Mouse (Mus musculus): ENCODE measurements around the gene Tmem82.

Tmem82 gene

GRCm38 (mm10) chr4:141618565-141619243 lies at the start of gene Tmem82:
Tmem82 (minus strand) TSS chr4:141618633.
- DNase-seq = peak; percentile 72

- DNase-seq = no peak
Observed at GRCm38 (mm10) chr4:141664799-141665198, 46.4 kb upstream of the Tmem82 start, which contains the start of gene Plekhm2. Plekhm2 (minus strand) TSS chr4:141664899.

- DNase-seq = peak; percentile 84
Observed at GRCm38 (mm10) chr4:141664011-141664745, 45.7 kb upstream of the Tmem82 start.

GRCm38 (mm10) chr4:141663122-141663931 lies 44.9 kb upstream of the Tmem82 start:
- peak; percentile 48 for DNase-seq

GRCm38 (mm10) chr4:141660884-141661283 lies 42.5 kb upstream of the Tmem82 start:
- no peak for DNase-seq

GRCm38 (mm10) chr4:141659739-141660138 lies 41.3 kb upstream of the Tmem82 start:
- peak; percentile 24 for DNase-seq

- DNase-seq = no peak
Observed at GRCm38 (mm10) chr4:141658846-141659484, 40.5 kb upstream of the Tmem82 start.

- DNase-seq = no peak
Observed at GRCm38 (mm10) chr4:141656932-141657331, 38.5 kb upstream of the Tmem82 start.

- DNase-seq = no peak
Observed at GRCm38 (mm10) chr4:141655908-141656608, 37.6 kb upstream of the Tmem82 start.

GRCm38 (mm10) chr4:141654509-141654908 lies 36.1 kb upstream of the Tmem82 start:
- no peak for DNase-seq

GRCm38 (mm10) chr4:141653813-141654212 lies 35.4 kb upstream of the Tmem82 start:
- no peak for DNase-seq

GRCm38 (mm10) chr4:141653044-141653443 lies 34.6 kb upstream of the Tmem82 start:
- no peak for DNase-seq

- DNase-seq = no peak
Observed at GRCm38 (mm10) chr4:141651944-141652343, 33.5 kb upstream of the Tmem82 start.

GRCm38 (mm10) chr4:141651286-141651685 lies 32.9 kb upstream of the Tmem82 start:
- no peak for DNase-seq

- DNase-seq = no peak
Observed at GRCm38 (mm10) chr4:141649244-141649643, 30.8 kb upstream of the Tmem82 start.

GRCm38 (mm10) chr4:141648262-141648661 lies 29.8 kb upstream of the Tmem82 start:
- no peak for DNase-seq

GRCm38 (mm10) chr4:141647187-141647586 lies 28.8 kb upstream of the Tmem82 start:
- no peak for DNase-seq

GRCm38 (mm10) chr4:141645988-141646387 lies 27.6 kb upstream of the Tmem82 start:
- DNase-seq = no peak

- DNase-seq = no peak
Observed at GRCm38 (mm10) chr4:141643118-141643855, 24.9 kb upstream of the Tmem82 start.

GRCm38 (mm10) chr4:141641961-141642811 lies 23.8 kb upstream of the Tmem82 start:
- no peak for DNase-seq

Measured in embryo, embryonic 11 days (tissue).